Mouse (Mus musculus) left cerebral cortex, adult 9 months (tissue): ENCODE measurements at regions not wholly inside any gene's neighbourhood (a gene's known extent, or its start where the extent isn't known, plus 50 kb on each side); places are given as distances from the start of the nearest gene placed in this dataset.

Experiments
- DNase-seq, 2 experiments: peaks; one replicate each; pipeline ENCODE4 v3.0.0; 2022; ENCODE audit warnings: low spot score in 2 of 2

DNA sequence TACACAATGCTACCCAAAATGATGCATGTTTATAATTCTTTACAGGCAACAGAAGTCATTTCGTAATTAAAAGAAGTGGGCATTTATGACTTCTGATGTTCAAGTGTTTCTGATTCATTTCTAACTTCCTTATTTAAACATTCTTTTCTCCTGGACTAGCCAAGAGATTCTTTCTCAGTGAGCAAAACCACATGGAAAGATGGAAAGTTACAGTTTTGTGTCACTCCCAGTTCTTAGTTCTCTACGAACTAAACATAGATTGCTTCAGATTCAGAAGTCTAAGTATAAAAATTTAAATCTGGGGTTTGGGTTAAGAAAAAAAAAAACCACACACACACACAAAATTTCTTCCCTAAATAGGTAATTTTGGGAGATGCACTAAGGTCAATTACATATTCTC is 288.0 kb upstream of the Paip1 start:
- DNase-seq = no peak

DNA sequence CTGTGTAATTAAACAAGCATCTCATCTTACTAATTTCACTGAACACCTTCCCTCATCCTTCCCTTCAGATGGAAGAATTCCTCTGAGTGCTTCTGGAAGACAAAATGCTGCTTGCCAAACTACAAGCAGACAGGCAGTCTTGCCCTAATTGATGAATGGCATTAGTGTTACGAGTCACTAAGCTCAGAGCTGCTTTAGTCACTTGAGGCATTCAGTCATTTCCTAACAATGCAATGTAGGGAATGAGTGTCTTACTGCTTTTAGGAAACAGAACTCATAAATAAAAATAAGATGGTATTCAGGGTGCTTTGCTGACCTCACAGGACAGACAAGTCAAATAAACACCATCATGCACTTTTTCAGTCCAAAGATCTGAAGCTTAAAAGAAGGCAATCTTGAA is 285.1 kb upstream of the Paip1 start:
- DNase-seq = no peak

DNA sequence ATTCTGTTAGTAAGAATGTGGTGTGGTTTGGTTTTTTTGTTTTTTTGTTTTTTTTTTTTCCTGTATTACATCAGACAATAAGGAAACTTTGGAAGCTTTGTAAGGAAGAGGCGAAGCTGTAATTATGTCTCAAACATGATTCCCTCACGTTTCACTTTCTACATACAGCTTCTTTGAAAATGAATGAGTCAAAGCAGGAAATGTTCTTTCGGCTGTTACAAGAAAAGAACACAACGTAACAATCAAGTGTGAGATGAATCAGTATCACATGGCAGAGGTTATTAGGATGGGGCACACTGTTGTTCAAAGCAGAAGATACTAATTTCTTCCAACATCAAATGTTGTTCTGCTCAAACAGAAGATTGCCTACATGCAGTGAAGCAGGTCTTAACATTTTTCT is 282.7 kb upstream of the Paip1 start:
- DNase-seq = no peak

DNA sequence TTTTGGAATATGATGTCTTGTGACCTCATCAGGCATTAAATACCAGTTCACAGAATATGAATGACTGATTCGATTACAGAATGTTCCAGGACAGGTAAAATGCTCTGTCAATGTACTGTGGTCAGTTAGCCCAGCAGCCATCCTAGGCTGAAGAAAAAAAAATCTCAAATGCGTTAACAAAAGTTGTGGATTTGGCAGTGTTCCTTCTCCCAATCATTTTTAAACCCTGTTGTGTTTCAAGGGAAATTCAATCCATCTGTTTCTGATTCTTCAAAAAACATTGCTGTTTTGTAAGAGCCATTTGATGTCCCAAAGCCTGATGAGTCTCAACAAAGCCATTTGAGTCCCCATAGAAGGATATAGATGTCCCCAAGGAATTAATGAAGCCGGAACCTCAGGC is 280.7 kb upstream of the Paip1 start:
- DNase-seq = no peak

DNA sequence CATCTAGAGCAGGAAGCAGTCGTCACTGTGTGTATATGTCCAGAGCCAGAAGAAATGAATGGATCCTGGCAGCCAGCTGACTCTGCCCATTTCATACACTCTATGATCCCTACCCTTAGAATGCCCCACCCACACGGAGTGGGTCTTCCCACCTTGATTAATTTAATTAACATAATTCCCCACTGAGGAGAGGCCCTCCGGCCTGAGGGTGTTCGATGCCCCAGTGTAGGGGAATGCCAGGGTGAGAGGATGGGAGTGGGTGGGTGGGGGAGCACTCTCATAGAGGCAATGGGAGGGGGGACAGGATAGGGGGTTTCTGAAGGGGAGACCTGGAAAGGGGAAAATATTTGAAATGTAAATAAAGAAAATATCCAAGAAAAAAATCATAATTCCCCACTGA is 279.3 kb upstream of the Paip1 start:
- no peak for DNase-seq

DNA sequence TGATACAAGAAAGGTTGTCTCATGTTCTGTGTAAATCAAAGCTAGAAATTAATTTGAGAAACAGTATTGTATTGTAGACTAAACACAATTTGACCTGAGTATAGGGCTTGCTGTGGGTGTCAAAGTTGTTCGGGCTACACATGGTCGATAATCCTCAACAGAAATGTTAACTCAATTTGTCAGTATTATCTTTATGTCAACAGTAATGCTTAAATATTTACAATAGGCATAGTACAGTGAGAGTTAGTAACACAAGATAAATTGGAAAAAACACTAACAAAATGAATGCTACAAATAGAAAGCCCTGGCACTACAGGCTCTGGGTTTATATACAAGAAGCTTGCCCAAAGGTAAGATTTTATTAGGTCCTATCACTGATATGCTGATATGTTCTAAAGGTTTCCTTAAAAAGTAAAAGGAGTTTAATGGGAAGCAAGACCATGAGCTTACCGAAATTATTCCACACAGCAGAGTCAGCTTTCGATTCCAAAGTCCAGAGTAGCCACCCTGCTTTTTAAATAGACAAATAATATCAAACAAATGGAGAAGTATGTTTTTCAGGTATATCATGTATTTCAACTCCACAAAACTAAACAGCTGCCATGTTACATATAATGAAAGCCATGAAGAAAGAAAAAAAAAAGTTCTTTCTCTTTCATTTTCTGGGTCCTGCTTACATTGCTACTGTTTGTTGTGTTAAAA is 277.4 kb upstream of the Paip1 start:
- DNase-seq = no peak

DNA sequence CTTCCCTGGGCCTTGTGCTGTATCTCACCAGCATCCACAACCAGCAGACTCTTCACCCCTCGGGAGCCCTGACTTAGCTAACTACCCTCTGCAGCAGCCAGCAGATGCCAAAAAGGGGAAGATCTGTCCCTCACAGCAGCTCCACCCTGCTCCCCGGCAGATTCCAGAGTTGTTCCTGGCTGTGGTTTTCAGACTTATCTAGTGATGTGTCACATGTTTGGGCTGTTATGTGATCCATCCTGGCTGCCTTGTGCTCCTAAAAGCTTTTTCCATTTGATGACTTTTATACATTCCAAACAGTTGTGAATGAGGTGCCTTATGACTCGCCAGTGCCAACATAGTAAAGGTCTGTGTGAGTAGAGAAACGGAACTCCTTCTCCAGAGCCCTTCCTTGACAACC is 250.6 kb upstream of the Paip1 start:
- no peak for DNase-seq

DNA sequence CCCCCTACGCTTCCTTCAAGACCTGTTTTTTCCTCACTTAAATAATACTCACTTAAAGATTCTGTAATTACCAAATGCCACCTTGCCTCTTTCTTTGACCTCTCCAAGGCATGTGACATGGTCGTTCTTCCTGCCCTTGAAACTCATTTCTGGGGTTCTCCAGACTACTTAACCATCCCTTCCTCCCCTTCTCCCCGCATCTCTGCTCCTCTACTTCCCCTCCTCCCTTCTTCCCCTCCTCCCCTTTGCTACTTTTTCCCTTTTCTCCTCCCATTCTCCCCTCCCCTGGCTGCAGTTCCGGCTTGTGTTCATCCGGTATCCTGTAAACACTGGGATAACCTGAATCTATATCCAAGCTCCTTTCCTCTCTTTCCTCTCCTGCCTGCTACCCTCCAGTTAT is 250.2 kb upstream of the Paip1 start:
- DNase-seq = no peak

DNA sequence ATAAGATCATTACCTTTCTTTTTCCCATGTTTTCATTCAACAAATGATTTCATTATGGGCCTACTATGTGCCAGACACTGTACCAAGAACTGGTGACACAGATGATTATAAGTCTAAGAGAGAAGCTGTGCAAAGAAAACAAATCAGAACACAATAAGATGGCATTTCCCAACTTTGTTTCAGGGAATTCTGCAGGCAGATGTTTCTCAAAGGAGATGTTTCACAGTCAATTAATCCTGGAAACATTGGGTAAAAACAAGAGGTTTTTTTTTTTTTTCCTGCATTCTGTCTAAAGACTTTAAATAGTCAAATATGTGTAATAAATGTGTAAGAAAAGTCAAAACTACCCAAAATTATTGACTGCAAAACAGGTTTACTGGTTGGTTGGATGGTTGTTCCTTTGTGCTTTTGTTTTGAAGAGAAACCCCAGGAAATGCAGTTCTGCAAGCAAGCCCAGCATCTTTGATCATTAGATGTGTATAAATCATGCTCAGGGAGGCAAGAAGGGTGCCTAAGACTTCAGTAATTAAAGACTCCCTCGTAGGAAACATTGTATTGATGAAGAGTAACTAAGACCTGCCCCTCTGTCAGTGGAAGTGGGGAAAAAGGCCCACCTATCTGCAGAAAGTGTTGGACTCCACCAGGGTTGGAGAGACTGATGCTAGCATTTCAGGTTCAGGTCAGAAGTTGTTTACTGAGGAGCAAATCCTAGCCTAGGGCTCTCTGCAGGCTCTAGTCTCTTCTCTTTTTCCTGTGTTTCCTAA is 249.1 kb upstream of the Paip1 start:
- DNase-seq = no peak

DNA sequence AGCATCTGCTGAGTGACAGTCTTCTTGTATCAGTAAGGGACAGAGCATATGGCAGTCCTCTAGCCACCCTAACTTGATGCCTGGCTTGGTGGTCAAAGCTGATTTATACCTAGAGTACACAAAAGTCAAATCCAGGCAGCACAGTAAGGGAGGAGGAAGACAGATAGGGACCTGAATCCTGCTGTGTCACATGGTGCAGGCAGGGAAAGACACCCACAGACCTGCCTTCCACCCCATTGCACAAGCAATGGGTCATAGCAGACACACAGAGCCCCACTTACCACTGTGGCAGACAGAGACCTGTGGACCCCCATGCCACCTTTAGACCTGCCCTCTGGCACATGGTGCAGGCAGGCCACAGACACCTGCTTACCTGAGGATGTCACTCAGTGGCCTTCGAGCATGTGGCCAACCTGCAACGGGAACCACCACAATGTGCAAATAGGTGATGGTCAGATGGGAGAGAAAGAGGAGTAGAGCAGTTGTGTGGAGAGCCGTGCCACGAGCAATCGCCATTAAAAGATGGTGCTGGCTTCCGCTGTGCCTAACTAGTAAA is 244.0 kb upstream of the Paip1 start:
- no peak for DNase-seq

DNA sequence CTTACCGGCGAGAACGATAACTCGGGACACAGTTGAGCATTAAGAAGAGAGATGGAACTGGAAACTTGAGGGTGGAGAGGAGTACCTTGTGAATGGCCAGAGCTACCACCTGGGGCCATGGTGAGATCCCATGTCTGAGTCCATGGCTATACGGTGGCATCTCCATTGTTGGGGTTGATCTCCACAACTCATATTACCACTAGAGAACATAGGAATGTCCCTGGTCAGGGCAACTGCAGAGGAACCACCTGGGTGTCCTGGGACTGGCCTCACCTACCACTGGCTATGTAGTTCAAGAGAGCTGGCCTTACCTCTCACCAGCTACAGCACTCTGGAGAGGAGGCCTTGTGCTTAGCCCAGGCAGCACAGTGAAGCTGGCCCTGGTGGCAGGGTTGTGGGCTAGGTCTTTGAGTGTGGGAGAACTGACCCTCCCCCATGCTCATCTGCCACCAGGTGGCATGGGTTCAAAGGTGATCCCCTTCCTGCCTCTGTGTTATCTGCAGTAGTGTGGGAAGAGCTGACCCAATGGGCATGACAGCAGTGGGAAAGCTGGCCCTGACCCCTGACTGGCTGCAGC is 242.7 kb upstream of the Paip1 start:
- no peak for DNase-seq

DNA sequence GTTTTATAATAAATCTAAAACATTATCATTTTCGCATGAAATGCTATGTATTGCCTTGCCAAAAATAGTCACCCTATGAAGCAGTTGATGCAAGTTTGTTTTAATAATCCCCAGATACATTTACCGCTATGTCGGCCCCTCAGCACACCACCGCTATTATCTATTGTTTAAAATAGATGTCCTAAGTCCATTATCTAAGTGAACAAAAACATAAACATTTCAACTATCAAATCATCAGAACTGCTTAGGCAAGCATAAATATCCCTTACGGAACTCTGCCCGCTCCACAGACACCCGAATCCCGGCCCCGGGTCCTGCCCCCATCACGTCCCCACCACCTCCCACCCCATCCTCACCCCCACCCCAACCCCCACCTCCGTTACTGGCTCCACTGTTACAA is 196.8 kb upstream of the Paip1 start:
- no peak for DNase-seq

DNA sequence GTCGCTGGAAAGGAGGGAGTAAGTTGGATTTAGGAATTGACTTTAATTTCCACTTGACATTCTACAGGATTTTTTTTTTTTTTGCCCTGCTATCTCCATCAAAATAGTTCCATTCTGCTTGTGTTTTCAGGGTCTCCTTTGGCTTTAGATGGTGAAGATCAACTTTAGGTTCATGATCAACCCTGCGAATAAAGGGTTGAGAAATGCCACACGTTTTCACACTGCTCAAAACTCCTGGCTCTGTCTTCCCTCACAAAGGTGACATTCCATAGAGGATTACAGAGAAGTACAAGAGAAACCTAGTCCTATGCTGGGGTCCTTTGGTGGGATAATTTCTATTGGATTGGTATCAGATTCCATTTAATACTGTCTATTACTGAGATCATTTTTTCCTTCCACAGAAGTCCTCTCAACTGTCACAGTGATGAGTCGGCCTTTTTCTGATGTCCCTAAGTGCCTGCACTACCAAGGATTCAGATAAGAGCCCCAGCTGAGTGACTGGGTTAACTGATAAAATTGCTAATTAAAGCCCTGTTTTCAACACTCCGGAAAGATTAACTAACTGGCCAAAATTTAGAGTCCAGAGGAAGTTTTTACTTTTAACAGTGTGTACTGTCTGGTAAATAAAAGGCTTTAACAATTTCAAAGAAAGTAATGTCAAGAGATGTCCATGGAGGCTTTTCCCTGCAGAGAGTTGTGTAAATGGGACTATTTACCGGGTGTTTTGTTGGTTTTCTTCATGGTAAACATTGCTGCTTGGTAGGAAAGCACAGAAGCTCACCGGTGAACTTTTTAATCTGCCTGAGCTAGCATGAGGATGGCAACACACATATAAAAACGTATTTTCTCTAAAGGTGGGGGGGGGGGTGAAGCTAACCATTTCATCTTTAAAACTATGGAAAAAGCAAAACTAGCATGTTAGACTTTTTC is 196.0 kb upstream of the Paip1 start:
- DNase-seq = no peak

DNA sequence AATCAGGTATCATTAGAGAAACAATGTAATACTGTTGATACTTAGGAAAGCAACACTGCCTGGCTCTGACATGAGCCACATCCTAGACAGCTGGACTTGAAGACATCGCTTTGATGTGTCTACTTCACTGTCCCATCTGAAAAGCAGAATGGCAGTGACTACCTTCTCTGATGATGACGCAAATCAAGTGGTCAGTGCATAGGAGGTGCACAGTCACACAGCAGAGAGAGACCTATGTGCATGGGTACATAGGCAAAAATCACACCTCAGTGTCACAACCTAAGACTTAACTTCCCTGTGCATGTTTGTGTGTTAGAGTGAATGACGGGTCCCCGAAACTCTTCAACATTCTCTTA is 195.4 kb upstream of the Paip1 start:
- DNase-seq = no peak

DNA sequence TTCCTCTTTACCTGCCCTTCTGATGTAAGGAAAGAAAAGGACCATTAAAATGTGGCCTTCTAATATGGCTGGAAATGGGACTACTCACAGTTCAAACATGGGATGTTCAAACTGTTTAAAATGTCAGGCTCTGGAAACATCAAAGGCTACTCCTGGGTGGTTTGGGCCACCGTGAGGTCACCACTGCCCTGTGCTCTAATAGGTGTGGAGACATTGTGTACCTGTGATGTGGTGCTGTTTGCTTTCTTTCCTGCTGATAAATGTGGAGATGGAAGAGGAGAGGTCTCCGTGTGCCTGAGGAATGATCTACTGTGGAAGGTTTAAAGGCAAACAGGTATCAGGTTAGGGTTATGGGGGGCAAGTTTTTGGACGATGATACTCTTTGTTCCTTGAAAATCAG is 194.5 kb upstream of the Paip1 start:
- no peak for DNase-seq

DNA sequence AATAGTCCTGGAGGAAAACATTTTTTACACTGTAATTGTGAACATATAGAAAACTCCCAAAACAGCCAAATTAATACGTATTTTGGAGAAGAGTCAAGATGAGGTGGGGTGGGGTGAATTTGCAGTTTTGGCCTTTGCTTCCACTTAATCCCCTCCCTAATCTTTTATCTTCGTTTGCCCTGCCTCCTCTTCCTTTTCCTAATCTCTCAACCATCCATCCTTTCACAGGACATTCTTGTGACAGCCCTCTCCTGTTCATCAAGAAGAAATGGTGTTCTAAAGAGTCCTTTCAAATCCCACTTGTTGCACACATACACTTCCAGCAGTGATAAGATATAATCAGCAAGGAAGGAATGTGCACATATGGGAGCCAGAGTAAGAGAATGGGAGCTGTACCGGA is 186.0 kb upstream of the Paip1 start:
- DNase-seq = no peak

DNA sequence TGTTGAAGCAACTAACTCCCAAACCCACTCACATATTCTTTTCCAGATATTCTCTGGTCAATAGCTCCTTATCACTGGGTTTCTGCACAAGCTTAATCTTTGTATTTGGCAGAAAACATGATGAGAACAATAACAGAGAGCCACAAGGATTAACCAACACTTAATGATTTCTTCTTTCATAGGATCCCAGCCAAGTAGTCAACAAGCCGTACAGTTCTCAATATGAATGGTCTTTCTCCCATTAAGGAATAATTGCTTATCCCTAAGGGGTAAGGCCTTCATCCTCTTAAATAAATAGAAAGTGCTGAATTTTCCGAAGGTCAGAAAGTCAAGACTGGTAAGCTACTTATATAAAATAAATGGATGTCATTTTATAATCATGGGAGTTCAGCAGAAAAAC is 181.3 kb upstream of the Paip1 start:
- no peak for DNase-seq

DNA sequence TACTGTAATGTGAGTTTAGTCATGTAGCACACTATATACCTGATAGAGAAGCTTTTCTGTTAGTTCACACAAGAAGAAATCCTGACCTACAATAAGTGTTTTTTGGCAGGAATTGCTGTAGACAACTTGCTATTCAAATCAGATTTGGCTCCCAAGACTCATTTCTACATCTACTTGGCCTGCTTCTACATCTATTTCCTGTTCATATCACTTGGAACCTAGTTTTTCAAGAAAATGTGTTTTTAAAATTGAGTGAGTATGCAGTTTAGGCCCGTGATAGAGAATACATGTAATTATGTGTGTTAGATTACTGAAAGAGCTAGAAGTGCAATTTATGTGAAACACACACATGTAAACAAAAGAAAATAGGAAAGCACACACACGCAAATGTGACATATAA is 176.4 kb upstream of the Paip1 start:
- no peak for DNase-seq

DNA sequence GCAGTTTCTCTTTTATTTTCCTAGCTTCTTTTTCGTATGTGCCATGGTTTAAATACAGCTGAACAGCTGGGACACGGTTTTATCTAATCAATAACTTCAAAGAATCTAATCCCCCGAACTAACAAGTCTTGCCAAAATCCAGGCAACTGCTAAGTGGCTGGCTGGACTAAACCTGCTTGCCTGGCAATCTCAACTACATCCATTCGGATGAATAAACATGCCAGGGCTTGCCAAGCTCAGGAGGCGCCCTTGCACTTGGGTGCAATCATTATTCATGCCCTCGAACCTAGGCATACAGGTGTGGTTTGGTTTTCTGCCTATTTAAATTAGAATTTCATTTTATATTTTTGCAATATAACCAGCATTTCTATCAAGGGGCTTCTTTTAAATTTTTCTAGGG is 172.1 kb upstream of the Paip1 start:
- no peak for DNase-seq

DNA sequence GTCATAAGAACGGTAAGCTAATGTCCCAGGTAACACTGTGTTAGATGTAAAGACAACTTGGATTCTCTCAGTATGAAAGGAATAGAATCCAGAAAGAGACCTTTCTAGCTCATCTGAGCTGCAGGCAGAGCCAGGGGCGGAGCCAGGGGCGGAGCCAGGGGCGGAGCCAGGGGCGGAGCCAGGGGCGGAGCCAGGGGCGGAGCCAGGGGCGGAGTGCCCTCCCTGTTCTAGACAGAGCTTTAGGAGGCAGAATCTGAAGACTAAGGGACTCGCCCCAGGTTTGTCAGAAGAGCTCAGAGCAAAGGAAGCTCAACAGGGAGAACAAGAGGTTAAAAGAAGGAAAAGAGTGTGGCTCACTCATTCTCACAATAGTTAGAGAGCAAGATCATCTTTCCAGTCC is 169.9 kb upstream of the Paip1 start:
- no peak for DNase-seq

DNA sequence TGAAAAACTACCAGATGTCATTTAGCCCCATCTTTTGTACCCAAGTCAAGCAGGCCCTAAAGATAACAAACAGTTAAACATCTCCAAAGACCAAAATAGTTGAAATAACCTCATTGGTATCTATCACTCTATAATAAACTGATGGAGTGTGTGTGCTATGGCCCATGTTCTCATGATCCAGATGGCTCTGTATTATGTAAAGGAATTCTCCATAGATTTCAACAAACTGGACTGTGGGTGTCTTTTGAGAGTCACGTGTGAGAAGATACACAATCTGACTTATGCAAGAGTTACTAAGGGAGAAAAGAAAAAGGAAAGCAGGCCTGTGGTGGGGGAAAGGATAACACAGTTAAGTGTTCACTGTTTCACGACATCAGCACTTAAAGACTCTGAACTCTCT is 164.8 kb upstream of the Paip1 start:
- DNase-seq = no peak
